Mouse (Mus musculus) forebrain, embryonic 14.5 days (tissue): ENCODE measurements around the gene Ppih. TPM values are rescaled to one million over a fixed set of nuclear protein-coding genes. Genes with fewer than 3 reads are reported as not detected.

ENCODE experiments used
- ATAC-seq: fragments of 200-750 bp; cut with Nextera tagmentation; 2 replicates; pipeline ENCODE4 v1.8.0; 2017; ENCODE audit warnings: mild to moderate bottlenecking, moderate library complexity
- DNase-seq: peaks from one replicate; pipeline ENCODE4 v3.0.0-alpha.2; 2015; ENCODE audit warnings: low spot score
- H3K27ac ChIP-seq: fragments of 300-500 bp; sonication (generic); 2 replicates; pipeline ENCODE4 v1.5.1; 2014; ENCODE audit warnings: low read depth, mild to moderate bottlenecking, control low read depth, low read length, moderate library complexity
- H3K27me3 ChIP-seq: fragments of 300-500 bp; sonication (generic); replicated peaks from 2 replicates; pipeline ENCODE4 v1.6.1; 2014; ENCODE audit warnings: low read length, control low read depth, mixed read lengths; ENCODE audit not compliant: control insufficient read depth, insufficient read depth
- H3K36me3 ChIP-seq: fragments of 300-500 bp; sonication (generic); 2 replicates; pipeline ENCODE4 v1.6.1; 2014; ENCODE audit warnings: low read length, control low read depth; ENCODE audit not compliant: control insufficient read depth, insufficient read depth
- H3K4me1 ChIP-seq: fragments of 300-500 bp; sonication (generic); 2 replicates; pipeline ENCODE4 v1.6.1; 2014; ENCODE audit warnings: antibody characterized with exemption, low read length, control low read depth; ENCODE audit not compliant: control insufficient read depth, insufficient read depth
- H3K4me2 ChIP-seq: fragments of 300-500 bp; sonication (generic); 2 replicates; pipeline ENCODE4 v1.6.1; 2014; ENCODE audit warnings: mild to moderate bottlenecking, control low read depth, low read length
- H3K4me3 ChIP-seq: fragments of 300-500 bp; sonication (generic); 2 replicates; pipeline ENCODE4 v1.5.1; 2014; ENCODE audit warnings: low read depth, low read length, control low read depth
- H3K9ac ChIP-seq: fragments of 300-500 bp; sonication (generic); 2 replicates; pipeline ENCODE4 v1.6.1; 2014; ENCODE audit warnings: mild to moderate bottlenecking, low read length, control low read depth, moderate library complexity
- H3K9me3 ChIP-seq: fragments of 300-500 bp; sonication (generic); replicated peaks from 2 replicates; pipeline ENCODE4 v1.6.1; 2016; ENCODE audit warnings: low read length, control low read depth, mixed read lengths; ENCODE audit not compliant: control insufficient read depth
- WGBS: fragments of 180-500 bp; shearing (Covaris S2); extraction: QIAGEN DNeasy Blood & Tissue Kit; methylation state at CpG from one replicate; pipeline ENCODE4 v1.1.7; 2014; 5-methylcytosine and 5-hydroxymethylcytosine counted together
- polyA plus RNA-seq: library from polyadenylated mRNA; unstranded; fragments of >200 nt; fragmentation: Nextera tagmentation; extraction: Ambion mirVana; gene quantifications from 2 replicates; pipeline ENCODE4 v1.2.1, GENCODE M21; 2014

Ppih gene
- polyA plus RNA-seq, 1 experiment from 2014 or later, result 95.8 TPM

DNA sequence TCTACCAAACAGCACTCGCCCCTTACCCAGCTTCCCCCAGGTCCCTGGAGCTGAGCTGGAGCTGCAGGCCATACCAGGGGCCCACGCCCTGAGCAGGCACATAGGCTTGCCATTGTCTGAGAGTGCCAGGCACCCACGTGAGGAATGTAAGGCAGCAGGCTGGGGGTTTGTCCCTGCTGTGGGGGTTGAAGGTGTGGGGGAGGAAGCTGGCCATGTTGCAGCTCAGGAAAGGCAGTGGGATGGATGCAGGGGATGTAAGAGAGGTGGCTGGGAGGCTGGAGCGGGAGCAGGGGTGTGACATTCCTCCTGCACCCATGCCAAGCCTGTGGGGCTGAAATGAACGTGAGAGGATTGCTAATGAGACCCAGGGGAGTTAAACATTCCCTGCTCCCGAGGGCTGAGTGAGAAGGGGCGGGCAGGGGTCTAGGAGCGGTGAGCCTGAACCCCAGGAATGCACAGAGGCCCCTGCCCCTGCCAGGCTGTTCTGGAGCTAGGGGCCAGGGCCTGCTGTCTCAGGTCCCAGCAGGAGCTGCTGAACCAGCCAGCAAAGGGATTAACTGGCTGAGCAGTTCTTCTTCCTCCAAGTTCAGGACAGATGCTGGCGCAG, 66.2 kb downstream of the Ppih start:
- DNase-seq (peak; percentile 85), ATAC-seq (peak; percentile 82)
- H3K4me1 ChIP-seq, result peaks cover 8% of the 10 kb centered on the region
- H3K9me3 ChIP-seq, result no peaks in the 10 kb centered on the region
- no peaks in the 10 kb centered on the region for H3K36me3 ChIP-seq
- H3K4me2 ChIP-seq, result no peak overlapping the region
- H3K27ac ChIP-seq, result peak overlapping the region; percentile 27
- H3K27me3 ChIP-seq, result no peaks in the 10 kb centered on the region
- no peak overlapping the region for H3K9ac ChIP-seq
- WGBS, result 5% methylated on average over 9 of the region's 9 CpGs
- no peak overlapping the region for H3K4me3 ChIP-seq

DNA sequence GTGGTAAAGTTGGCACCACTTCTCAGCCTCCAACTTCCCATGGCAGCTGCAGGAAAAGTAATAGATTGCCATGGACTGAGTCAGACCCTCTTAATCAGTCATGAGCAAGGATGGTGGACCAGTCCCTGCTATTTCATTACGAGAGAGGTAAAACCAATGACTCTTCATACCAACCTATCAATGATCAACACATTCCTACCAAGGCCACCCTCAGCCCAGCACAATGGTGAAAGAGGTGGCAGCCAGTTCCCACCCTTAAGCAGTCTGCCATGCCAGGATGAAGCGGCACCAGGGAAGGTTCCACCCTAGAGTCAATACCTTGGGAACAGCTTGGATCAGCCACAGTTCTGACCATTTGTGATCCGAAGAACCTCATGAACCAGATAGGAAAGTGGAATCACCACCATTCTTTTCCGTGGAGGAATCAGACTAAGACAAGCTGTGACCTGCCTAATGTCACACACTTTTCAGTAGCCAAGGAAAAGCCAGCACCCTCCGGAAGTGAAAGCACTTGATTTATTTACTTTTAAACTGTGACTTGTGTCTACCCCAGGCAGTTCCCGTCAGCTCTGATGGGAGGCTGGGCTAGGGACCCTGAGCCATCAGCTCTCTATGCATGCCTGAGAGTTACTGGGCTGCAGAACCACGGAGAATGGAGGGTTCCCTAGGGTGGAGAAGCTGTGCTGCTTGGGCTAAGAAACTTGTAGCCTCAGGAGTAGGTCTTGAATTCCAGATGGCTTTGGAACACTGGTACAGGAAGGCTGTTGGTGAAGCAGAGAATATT, 68.1 kb downstream of the Ppih start:
- ATAC-seq, result no peak
- Histone ChIP-seq H3K4me2 (no peak overlapping the region), H3K9ac (no peak overlapping the region), H3K27ac (no peak overlapping the region), H3K4me3 (no peak overlapping the region), H3K27me3 (no peaks in the 10 kb centered on the region), H3K4me1 (peaks cover 8% of the 10 kb centered on the region), H3K9me3 (no peaks in the 10 kb centered on the region), H3K36me3 (peaks cover 7% of the 10 kb centered on the region)
- no peak for DNase-seq
- 79% methylated on average over 7 of the region's 7 CpGs for WGBS

Other genes starting within 250 kb of the Ppih start
- gene Slc2a1, start 211.8 kb downstream of the Ppih start, polyA plus RNA-seq, result 85.3 and 96.7 TPM in 2 replicates
- 4.2 and 4.3 TPM in 2 replicates for gene Zfp691, start 146.4 kb downstream of the Ppih start, polyA plus RNA-seq
- 0.41 and 0.94 TPM in 2 replicates for gene Ermap, start 130.5 kb downstream of the Ppih start, polyA plus RNA-seq
- 290 and 301 TPM in 2 replicates for gene Svbp, start 125.2 kb downstream of the Ppih start, polyA plus RNA-seq
- 0.22 and 0.48 TPM in 2 replicates for gene Tmem269, start 102.3 kb downstream of the Ppih start, polyA plus RNA-seq
- 25.5 and 28.8 TPM in 2 replicates for gene AU022252, start 87.8 kb downstream of the Ppih start, polyA plus RNA-seq
- gene P3h1, start 87.6 kb downstream of the Ppih start, polyA plus RNA-seq, result 8.0 and 9.5 TPM in 2 replicates
- gene Cldn19, start 65.1 kb downstream of the Ppih start, polyA plus RNA-seq, result 0.13 and 0.35 TPM in 2 replicates
- gene Ybx1, start 25.9 kb downstream of the Ppih start, polyA plus RNA-seq, result 963 and 964 TPM in 2 replicates
- gene Ccdc30, start 95.0 kb upstream of the Ppih start, polyA plus RNA-seq, result 14.0 and 14.4 TPM in 2 replicates
- 17.1 and 23.0 TPM in 2 replicates for gene Ppcs, start 101.9 kb upstream of the Ppih start, polyA plus RNA-seq
- 0.30 and 0.38 TPM in 2 replicates for gene Zmynd12, start 102.3 kb upstream of the Ppih start, polyA plus RNA-seq
- gene Rimkla, start 172.1 kb upstream of the Ppih start, polyA plus RNA-seq, result 17.7 and 22.3 TPM in 2 replicates
- gene Foxj3, start 216.5 kb upstream of the Ppih start, polyA plus RNA-seq, result 19.8 and 25.0 TPM in 2 replicates
- 4.2 and 6.5 TPM in 2 replicates for gene Frg2f1, start 219.0 kb upstream of the Ppih start, polyA plus RNA-seq